Mouse (Mus musculus): ENCODE results near the gene Chchd10. TPM values are rescaled to one million over a fixed set of nuclear protein-coding genes. Genes with fewer than 3 reads are reported as not detected.

Gene Chchd10
- polyA plus RNA-seq, 1 experiment from 2014 or later: 682 TPM

DNA sequence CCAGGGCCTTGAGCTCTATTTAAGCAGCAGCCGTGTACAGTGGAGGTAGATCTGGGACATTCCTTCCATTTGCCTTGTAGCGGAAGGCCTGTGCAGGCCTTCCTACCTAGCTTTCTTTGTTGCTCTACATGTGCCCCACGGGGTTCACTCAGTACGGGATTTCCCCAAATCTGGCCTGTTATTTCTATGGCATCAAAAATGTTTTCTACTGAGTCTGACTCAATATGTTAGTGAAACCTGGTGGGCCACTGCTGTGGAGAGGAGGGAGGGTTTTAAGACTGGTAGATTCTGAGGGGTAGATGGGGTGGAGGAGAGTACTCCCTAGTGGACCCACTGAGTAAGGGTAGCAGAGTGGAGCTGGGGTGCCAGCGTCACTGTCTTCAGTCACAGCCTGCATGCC is 37.2 kb upstream of the Chchd10 start:
- 96% methylated on average over 5 of the region's 5 CpGs for WGBS
- Histone ChIP-seq H3K27ac (replicated peaks in 1 of 2; ENCODE audit: control insufficient read depth in 1 of 2, insufficient read depth in 1 of 2, low read depth in 2 of 2, low read length in 2 of 2) (no peak overlapping the region), H3K27me3 (ENCODE audit: control insufficient read depth, insufficient read depth, low read length) (no peaks in the 10 kb centered on the region), H3K4me2 (ENCODE audit: low read length) (no peak overlapping the region), H3K4me3 (ENCODE audit: control insufficient read depth in 1 of 2, insufficient read depth in 1 of 2, low read depth in 1 of 2, low read length in 2 of 2) (no peak overlapping the region), H3K36me3 (ENCODE audit: control insufficient read depth, insufficient read depth, low read length) (peaks cover 55% of the 10 kb centered on the region), H3K9me3 (ENCODE audit: control insufficient read depth, low read length) (no peaks in the 10 kb centered on the region), H3K4me1 (ENCODE audit: control insufficient read depth in 2 of 2, insufficient read depth in 2 of 2, low read length in 2 of 2) (peaks cover 14 to 28% of the 10 kb centered on the region in 2 experiments), H3K9ac (ENCODE audit: low read length) (no peak overlapping the region)
- ATAC-seq (ENCODE audit: insufficient number of reproducible peaks, insufficient read depth, low FRiP score, low read depth): no peak

DNA sequence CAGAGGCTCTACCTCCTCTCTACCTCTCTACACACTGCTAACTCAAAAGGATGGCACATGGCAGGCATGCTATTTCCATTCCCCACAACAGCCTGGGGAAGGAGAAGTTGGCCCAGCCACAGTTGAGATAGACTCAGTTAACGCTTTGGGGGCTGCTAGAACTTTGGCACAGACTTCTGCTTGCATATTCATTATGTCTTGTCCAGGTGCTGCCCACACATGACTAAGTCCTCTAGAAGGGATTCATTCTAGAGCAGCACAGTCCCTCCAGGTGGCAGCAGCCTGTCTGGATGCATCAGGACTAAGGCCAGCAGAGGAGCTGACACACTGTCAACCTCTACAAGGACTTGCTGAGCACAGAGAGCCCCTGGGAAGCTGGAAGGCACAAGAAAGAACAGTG is 36.7 kb upstream of the Chchd10 start:
- Histone ChIP-seq H3K4me2 (ENCODE audit: low read length) (no peak overlapping the region), H3K4me3 (ENCODE audit: control insufficient read depth in 1 of 2, insufficient read depth in 1 of 2, low read depth in 1 of 2, low read length in 2 of 2) (no peak overlapping the region), H3K27me3 (ENCODE audit: control insufficient read depth, insufficient read depth, low read length) (no peaks in the 10 kb centered on the region), H3K36me3 (ENCODE audit: control insufficient read depth, insufficient read depth, low read length) (peaks cover 60% of the 10 kb centered on the region), H3K9ac (ENCODE audit: low read length) (no peak overlapping the region), H3K27ac (replicated peaks in 1 of 2; ENCODE audit: control insufficient read depth in 1 of 2, insufficient read depth in 1 of 2, low read depth in 2 of 2, low read length in 2 of 2) (no peak overlapping the region), H3K9me3 (ENCODE audit: control insufficient read depth, low read length) (no peaks in the 10 kb centered on the region), H3K4me1 (ENCODE audit: control insufficient read depth in 2 of 2, insufficient read depth in 2 of 2, low read length in 2 of 2) (peaks cover 14 to 28% of the 10 kb centered on the region in 2 experiments)
- WGBS: 88% methylated on average over 1 of the region's 1 CpGs
- no peak for ATAC-seq (ENCODE audit: insufficient number of reproducible peaks, insufficient read depth, low FRiP score, low read depth)

DNA sequence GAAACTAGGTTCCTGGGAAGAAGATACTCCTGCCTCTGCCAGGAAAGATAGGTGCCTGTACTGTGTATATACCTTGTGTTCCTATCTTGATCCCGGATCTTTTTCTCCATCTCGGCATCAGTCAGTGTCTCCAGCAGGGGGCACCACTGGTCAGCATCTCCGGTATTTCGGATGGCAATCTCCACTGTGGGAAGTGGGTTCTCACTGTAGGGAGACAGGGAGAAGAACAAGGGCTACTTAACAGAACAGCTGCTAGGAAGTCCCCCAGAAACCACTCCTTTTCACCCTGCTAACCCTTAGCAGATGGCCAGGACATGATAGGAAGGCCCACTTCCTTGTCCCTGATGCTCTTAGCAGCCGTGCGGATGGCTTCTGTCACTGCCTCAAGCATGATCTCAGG is 35.6 kb upstream of the Chchd10 start:
- H3K27ac ChIP-seq (replicated peaks in 1 of 2; ENCODE audit: control insufficient read depth in 1 of 2, insufficient read depth in 1 of 2, low read depth in 2 of 2, low read length in 2 of 2): no peak overlapping the region
- H3K4me2 ChIP-seq (ENCODE audit: low read length): no peak overlapping the region
- H3K36me3 ChIP-seq (ENCODE audit: control insufficient read depth, insufficient read depth, low read length): peaks cover 72% of the 10 kb centered on the region
- WGBS: 45% methylated on average over 6 of the region's 6 CpGs
- no peak overlapping the region for H3K9ac ChIP-seq (ENCODE audit: low read length)
- no peaks in the 10 kb centered on the region for H3K9me3 ChIP-seq (ENCODE audit: control insufficient read depth, low read length)
- H3K4me1 ChIP-seq (ENCODE audit: control insufficient read depth in 2 of 2, insufficient read depth in 2 of 2, low read length in 2 of 2): peaks cover 14 to 28% of the 10 kb centered on the region in 2 experiments
- no peak for ATAC-seq (ENCODE audit: insufficient number of reproducible peaks, insufficient read depth, low FRiP score, low read depth)
- no peaks in the 10 kb centered on the region for H3K27me3 ChIP-seq (ENCODE audit: control insufficient read depth, insufficient read depth, low read length)
- H3K4me3 ChIP-seq (ENCODE audit: control insufficient read depth in 1 of 2, insufficient read depth in 1 of 2, low read depth in 1 of 2, low read length in 2 of 2): no peak overlapping the region

DNA sequence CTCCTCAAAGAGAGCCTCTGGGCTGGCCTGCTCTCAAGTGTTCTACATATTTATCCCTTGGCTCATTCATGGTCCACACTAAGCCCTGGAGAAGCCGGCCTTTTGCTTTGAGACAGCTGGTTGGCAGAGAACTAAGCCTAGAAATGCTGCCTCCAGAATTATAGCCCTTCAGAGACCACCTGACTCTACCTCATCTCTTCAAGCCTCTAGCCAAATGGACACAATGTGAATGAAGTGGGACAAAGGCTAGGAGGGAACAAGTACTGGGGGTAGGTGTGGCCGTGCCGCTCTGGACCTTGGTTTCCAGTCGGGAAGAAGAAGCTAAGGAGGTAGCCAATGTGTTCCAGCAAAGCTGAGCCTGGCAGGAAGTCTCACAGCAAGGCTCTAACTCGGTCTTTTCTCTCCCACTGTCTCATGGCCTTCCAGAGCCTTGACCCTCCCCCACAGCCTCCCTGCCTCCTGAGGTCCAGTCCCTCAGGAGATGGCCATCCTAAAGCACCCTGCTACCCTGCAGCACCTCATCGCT is 34.8 kb upstream of the Chchd10 start:
- H3K27ac ChIP-seq (replicated peaks in 1 of 2; ENCODE audit: control insufficient read depth in 1 of 2, insufficient read depth in 1 of 2, low read depth in 2 of 2, low read length in 2 of 2): peak overlapping the region; percentile 65 to 69

DNA sequence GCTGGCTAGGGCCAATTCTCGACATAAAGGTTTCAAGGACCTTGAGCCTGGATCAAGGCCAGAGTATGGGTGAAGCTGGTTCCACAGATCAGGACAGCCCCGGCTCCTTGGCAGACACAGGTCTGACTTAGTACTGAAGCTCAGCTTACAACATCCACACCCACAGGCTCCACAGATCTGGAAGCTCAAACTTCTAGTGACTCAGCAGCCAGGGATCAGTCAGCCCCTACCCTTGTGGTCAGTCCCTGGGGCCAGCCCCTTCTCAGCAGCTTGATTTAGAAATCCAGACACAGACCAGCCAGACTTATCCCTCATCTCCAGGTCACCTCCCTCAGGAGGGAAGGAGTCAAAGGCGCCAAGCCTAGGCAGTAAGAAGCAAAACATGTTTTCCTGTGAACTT is 34.1 kb upstream of the Chchd10 start:
- ATAC-seq (ENCODE audit: insufficient number of reproducible peaks, insufficient read depth, low FRiP score, low read depth): peak; percentile 49
- peak overlapping the region; percentile 65 to 69 for H3K27ac ChIP-seq (replicated peaks in 1 of 2; ENCODE audit: control insufficient read depth in 1 of 2, insufficient read depth in 1 of 2, low read depth in 2 of 2, low read length in 2 of 2)

More for the DNA sequence above, 34.8 kb upstream of the Chchd10 start:
- Histone ChIP-seq H3K9ac (ENCODE audit: low read length) (peak overlapping the region; percentile 47; the same call in 1 of the 2 replicates), H3K9me3 (ENCODE audit: control insufficient read depth, low read length) (no peaks in the 10 kb centered on the region), H3K36me3 (ENCODE audit: control insufficient read depth, insufficient read depth, low read length) (peaks cover 79% of the 10 kb centered on the region), H3K27me3 (ENCODE audit: control insufficient read depth, insufficient read depth, low read length) (no peaks in the 10 kb centered on the region), H3K4me1 (ENCODE audit: control insufficient read depth in 2 of 2, insufficient read depth in 2 of 2, low read length in 2 of 2) (peaks cover 12 to 28% of the 10 kb centered on the region in 2 experiments), H3K4me2 (ENCODE audit: low read length) (no peak overlapping the region), H3K4me3 (ENCODE audit: control insufficient read depth in 1 of 2, insufficient read depth in 1 of 2, low read depth in 1 of 2, low read length in 2 of 2) (no peak overlapping the region)
- no peak for ATAC-seq (ENCODE audit: insufficient number of reproducible peaks, insufficient read depth, low FRiP score, low read depth)
- WGBS: 72% methylated on average over 6 of the region's 6 CpGs

DNA sequence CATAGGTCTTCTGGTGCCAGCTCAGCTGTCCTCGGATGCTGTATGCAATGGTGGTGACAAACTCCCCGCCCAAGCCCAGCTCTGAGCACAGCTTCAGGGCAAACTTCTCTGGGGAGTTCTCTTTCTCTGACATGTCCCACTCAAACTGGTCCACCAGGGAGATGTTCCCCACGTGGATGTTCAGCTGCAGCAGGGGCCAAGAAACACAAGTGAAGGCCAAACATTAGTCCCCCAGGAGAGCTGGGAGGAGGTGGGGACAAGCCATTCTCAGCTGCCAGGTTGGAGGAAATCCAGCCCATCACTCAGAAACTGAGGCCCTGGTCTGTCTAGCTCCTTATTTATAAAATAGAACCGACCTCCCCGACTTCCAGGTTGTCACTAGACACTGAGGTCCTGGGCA is 28.5 kb upstream of the Chchd10 start:
- Histone ChIP-seq H3K27me3 (ENCODE audit: control insufficient read depth, insufficient read depth, low read length) (no peaks in the 10 kb centered on the region), H3K9me3 (ENCODE audit: control insufficient read depth, low read length) (no peaks in the 10 kb centered on the region), H3K36me3 (ENCODE audit: control insufficient read depth, insufficient read depth, low read length) (peaks cover 90% of the 10 kb centered on the region), H3K9ac (ENCODE audit: low read length) (no peak overlapping the region), H3K27ac (replicated peaks in 1 of 2; ENCODE audit: control insufficient read depth in 1 of 2, insufficient read depth in 1 of 2, low read depth in 2 of 2, low read length in 2 of 2) (no peak overlapping the region), H3K4me3 (ENCODE audit: control insufficient read depth in 1 of 2, insufficient read depth in 1 of 2, low read depth in 1 of 2, low read length in 2 of 2) (no peak overlapping the region), H3K4me2 (ENCODE audit: low read length) (no peak overlapping the region), H3K4me1 (ENCODE audit: control insufficient read depth in 2 of 2, insufficient read depth in 2 of 2, low read length in 2 of 2) (peaks cover 0 to 4% of the 10 kb centered on the region in 2 experiments; a peak in 3 of 4 replicates)
- 82% methylated on average over 5 of the region's 5 CpGs for WGBS
- no peak for ATAC-seq (ENCODE audit: insufficient number of reproducible peaks, insufficient read depth, low FRiP score, low read depth)

More for the DNA sequence above, 34.1 kb upstream of the Chchd10 start:
- peaks cover 84% of the 10 kb centered on the region for H3K36me3 ChIP-seq (ENCODE audit: control insufficient read depth, insufficient read depth, low read length)
- H3K9me3 ChIP-seq (ENCODE audit: control insufficient read depth, low read length): no peaks in the 10 kb centered on the region
- H3K27me3 ChIP-seq (ENCODE audit: control insufficient read depth, insufficient read depth, low read length): no peaks in the 10 kb centered on the region
- H3K4me2 ChIP-seq (ENCODE audit: low read length): 0 out of 2 replicates have a peak overlapping the region, but pooled peaks have one; percentile 1
- 26% methylated on average over 3 of the region's 3 CpGs for WGBS
- peak overlapping the region; percentile 47; the same call in 1 of the 2 replicates for H3K9ac ChIP-seq (ENCODE audit: low read length)
- H3K4me3 ChIP-seq (ENCODE audit: control insufficient read depth in 1 of 2, insufficient read depth in 1 of 2, low read depth in 1 of 2, low read length in 2 of 2): no peak overlapping the region
- peaks cover 10 to 24% of the 10 kb centered on the region in 2 experiments for H3K4me1 ChIP-seq (ENCODE audit: control insufficient read depth in 2 of 2, insufficient read depth in 2 of 2, low read length in 2 of 2)

DNA sequence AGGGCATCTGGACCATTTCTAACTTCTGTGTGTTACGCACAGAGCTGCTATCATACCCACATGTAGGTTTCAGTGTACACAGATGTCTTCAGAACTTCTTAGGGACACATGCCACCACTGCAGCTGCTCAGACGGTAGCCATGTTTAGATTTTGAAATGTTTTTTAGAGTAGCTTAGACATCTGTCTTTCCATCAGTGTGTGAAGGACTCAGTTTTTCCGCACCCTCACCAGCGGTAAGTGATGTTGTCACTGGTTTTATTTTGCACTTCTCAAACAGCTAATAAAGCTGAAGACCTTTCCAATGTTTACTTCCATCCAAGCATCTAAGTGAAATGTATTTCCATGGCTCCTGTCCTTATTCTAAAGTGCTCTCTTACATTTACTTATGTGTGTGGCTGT is 26.0 kb upstream of the Chchd10 start:
- no peak for ATAC-seq (ENCODE audit: insufficient number of reproducible peaks, insufficient read depth, low FRiP score, low read depth)
- H3K4me1 ChIP-seq (ENCODE audit: control insufficient read depth in 2 of 2, insufficient read depth in 2 of 2, low read length in 2 of 2): no peaks in the 10 kb centered on the region
- no peaks in the 10 kb centered on the region for H3K9me3 ChIP-seq (ENCODE audit: control insufficient read depth, low read length)
- no peak overlapping the region for H3K4me2 ChIP-seq (ENCODE audit: low read length)
- H3K27me3 ChIP-seq (ENCODE audit: control insufficient read depth, insufficient read depth, low read length): no peaks in the 10 kb centered on the region
- no peak overlapping the region for H3K27ac ChIP-seq (replicated peaks in 1 of 2; ENCODE audit: control insufficient read depth in 1 of 2, insufficient read depth in 1 of 2, low read depth in 2 of 2, low read length in 2 of 2)
- no peak overlapping the region for H3K9ac ChIP-seq (ENCODE audit: low read length)
- H3K36me3 ChIP-seq (ENCODE audit: control insufficient read depth, insufficient read depth, low read length): peaks cover 95% of the 10 kb centered on the region
- 94% methylated on average over 4 of the region's 4 CpGs for WGBS
- no peak overlapping the region for H3K4me3 ChIP-seq (ENCODE audit: control insufficient read depth in 1 of 2, insufficient read depth in 1 of 2, low read depth in 1 of 2, low read length in 2 of 2)

DNA sequence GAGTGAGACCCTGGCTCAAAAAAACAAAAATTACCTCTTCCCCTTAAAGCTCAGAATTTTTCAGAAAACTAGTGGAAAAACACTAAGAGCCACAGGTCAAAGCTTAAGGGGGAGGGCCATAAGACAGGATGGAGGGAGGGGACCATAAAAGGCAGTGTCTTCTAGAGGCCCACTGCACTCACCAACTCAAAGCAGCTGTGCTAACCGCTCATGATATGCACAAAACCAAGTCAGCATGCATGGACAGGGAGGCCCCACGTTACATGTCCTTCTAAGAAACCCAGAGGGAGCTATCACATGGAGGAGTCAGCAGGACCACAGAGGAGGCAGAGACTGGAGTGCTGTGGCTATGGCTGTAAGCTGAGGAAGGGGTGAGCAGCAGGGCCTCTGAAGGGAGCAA is 22.2 kb upstream of the Chchd10 start:
- H3K9me3 ChIP-seq (ENCODE audit: control insufficient read depth, low read length): no peaks in the 10 kb centered on the region
- WGBS: 75% methylated on average over 2 of the region's 2 CpGs
- peaks cover 3 to 10% of the 10 kb centered on the region in 2 experiments; a peak in 2 of 4 replicates for H3K4me1 ChIP-seq (ENCODE audit: control insufficient read depth in 2 of 2, insufficient read depth in 2 of 2, low read length in 2 of 2)
- no peaks in the 10 kb centered on the region for H3K27me3 ChIP-seq (ENCODE audit: control insufficient read depth, insufficient read depth, low read length)
- H3K27ac ChIP-seq (replicated peaks in 1 of 2; ENCODE audit: control insufficient read depth in 1 of 2, insufficient read depth in 1 of 2, low read depth in 2 of 2, low read length in 2 of 2): no peak overlapping the region
- ATAC-seq (ENCODE audit: insufficient number of reproducible peaks, insufficient read depth, low FRiP score, low read depth): no peak
- H3K4me3 ChIP-seq (ENCODE audit: control insufficient read depth in 1 of 2, insufficient read depth in 1 of 2, low read depth in 1 of 2, low read length in 2 of 2): no peak overlapping the region
- no peak overlapping the region for H3K4me2 ChIP-seq (ENCODE audit: low read length)
- H3K36me3 ChIP-seq (ENCODE audit: control insufficient read depth, insufficient read depth, low read length): peaks cover 85% of the 10 kb centered on the region
- H3K9ac ChIP-seq (ENCODE audit: low read length): no peak overlapping the region

Data from heart, embryonic 14.5 days (tissue).